Mouse (Mus musculus) ovary, postnatal 10 days (tissue): ENCODE measurements around the gene Nop2.
"Not testable (repeated sequence)": the region's sequence is repeated elsewhere in the genome, so short reads cannot be mapped to it uniquely, and the experiment has no call there.

Source experiments
- DNase-seq: peaks from one replicate; pipeline ENCODE4 v3.0.0; 2022; ENCODE audit warnings: low spot score

Gene Nop2

GRCm38 (mm10) chr6:125153682-125154081 lies 22.0 kb downstream of the Nop2 start:
- DNase-seq = no peak

DNA sequence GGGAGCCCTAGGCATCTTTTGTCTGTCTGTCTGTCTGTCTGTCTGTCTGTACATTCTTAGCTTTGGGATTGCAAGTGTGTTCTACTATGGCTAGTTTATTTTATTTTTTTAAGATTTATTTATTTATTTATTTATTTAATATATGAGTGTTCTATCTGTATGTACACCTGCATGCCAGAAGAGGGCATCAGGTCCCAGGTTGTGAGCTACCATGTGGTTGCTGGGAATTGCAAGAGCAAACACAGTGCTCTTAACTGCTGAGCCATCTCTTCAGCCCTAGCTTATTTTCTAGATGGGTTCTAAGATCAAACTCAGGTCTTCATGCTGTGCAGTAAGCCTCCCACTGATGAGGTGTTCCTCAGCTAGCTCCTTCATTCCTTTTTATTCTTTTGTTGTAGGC lies 22.8 kb downstream of the Nop2 start:
- no peak for DNase-seq

- no peak for DNase-seq
Measured at GRCm38 (mm10) chr6:125155262-125155661, 23.6 kb downstream of the Nop2 start.

DNA sequence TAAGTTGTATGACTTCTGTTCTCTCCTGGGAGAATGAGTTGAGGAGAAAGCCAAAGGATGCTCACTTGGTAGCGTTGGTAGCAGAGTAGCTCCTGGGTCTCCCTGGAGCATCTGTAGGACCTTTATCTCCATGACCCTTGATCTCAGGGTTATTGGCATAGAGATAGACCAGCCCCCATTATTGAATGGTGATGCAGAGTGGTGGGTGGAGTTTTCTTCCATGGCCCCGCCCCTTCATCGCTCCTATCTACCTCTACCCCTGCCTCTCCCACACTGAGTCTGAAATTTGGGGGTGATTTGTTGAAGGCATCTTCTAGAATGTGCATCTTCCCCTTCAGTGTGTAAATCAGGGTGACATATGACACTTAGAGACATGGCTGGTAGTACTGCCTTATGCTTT lies 24.8 kb downstream of the Nop2 start:
- DNase-seq = no peak

GRCm38 (mm10) chr6:125156903-125157614 lies 25.4 kb downstream of the Nop2 start:
- no peak for DNase-seq

DNA sequence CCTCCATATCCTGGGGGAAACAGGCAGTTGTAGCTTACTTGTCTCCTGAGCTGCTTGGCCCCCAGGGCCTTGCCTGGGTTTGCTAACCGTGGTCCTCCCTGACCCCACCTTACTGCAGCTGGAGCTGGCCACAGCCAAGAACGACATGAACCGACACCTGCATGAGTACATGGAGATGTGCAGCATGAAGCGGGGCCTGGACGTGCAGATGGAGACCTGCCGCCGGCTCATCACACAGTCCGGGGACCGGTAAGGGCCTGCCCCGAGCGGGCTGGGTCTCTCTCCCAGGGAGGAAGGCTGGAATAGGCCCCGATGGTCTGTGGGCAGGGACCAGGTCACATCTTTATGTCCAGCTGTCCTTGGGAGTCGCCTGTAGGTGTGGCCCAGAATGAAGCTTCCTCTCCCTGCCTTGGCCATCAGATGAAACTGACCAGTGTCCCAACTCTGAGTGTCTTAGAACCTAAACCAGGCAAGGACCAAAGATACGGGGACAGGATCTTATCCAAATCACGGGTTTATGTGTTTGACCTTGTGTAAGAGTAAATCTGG lies 27.3 kb downstream of the Nop2 start:
- DNase-seq = no peak

DNA sequence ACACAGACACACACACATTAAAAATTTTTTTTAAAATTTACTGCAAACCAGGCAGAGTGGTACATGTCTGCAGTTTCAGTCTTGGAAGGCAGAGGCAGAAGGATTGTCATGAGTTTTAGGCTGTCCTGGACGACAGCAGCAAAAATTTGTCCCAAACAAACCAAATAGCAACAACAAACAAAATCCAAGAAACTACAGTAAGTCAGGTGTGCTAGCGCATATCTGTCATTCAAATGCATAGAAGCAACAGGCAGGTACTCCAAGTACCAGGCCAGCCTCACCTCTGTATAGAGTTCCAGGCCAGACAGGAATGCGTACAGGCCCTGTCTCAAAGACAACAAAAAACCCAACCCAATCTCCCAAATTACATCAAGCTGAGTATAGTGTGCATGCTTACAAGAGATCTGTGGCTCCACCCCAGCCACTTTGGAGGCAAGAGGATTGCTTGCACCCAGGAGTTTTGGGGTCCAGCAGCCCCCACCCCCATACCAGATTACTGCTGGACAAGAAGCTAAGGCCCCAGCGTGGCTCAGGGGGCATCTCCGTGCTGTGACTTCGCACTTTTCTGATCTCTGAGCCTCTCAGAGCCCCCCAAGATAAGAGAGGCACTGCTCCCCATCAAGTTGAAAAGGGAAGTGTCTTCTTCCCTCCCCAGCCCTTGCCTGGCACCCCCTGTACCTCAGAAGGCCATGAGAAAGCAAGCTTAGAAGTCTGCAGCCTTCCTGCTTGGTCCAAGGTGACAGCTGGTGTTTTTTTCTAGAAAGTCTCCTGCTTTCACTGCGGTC lies 28.3 kb downstream of the Nop2 start:
- no peak for DNase-seq

DNA sequence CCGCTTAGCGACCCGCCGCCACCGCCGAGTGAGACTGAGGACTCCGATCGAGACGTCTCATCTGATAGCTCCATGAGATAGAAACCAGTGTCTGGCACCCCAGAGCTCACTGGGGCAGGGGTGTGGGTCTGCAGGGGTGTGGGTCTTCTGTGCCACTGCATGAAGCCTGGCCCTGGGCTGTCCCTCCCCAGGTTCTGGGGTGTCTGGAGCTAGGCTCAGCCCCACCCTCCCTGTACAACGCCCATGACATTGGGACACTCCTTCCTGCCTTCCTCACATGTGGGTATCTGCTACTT lies 28.8 kb downstream of the Nop2 start:
- no peak for DNase-seq

DNA sequence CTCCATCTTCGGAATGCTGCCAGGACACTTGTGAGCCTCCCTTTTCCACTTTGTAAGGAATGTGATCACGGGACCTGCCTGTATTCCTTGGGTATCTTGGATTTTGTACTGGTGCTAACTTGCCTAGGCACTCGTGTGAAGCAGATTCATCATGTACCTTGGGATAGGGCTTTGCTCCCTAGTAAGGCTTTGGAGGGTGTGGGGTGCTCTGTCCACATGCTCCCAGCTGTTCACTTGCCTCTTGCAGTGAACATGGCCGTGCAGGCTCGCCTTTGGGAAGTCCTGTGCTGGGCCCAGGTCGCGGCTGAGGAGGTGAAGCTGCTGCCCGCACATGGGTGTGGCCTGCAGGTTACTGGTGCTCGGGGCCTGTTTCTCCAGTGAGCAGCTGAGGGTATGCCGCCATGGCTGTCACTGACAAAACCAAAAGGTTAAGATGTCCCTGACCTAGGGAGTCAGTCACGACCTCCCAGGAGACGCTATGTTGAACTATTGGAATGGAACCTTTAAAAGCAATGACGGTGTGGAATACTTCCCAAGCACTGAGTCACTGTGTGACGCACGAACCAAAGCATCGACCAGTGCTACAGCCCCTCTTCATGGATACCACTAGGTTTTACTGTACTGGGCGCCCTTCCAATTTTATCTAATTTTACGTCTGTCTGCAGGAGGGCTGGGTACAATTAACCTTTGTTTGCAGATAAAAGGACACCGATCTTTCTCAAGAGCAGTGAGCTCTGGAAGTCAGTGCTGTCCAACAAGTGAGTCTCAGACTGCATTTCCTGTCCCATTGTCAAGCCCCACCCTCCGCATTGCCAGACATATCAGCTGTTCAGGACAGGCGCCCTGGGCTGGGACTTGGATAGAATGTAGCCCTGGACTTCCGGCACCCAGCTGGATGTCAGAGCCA lies 29.4 kb downstream of the Nop2 start:
- no peak for DNase-seq

- not testable (repeated sequence) for DNase-seq
Measured at GRCm38 (mm10) chr6:125161971-125162370, 30.3 kb downstream of the Nop2 start.

GRCm38 (mm10) chr6:125162615-125163305 lies 31.1 kb downstream of the Nop2 start:
- not testable (repeated sequence) for DNase-seq

- no peak for DNase-seq
Measured at GRCm38 (mm10) chr6:125163801-125164657, 32.3 kb downstream of the Nop2 start.

DNA sequence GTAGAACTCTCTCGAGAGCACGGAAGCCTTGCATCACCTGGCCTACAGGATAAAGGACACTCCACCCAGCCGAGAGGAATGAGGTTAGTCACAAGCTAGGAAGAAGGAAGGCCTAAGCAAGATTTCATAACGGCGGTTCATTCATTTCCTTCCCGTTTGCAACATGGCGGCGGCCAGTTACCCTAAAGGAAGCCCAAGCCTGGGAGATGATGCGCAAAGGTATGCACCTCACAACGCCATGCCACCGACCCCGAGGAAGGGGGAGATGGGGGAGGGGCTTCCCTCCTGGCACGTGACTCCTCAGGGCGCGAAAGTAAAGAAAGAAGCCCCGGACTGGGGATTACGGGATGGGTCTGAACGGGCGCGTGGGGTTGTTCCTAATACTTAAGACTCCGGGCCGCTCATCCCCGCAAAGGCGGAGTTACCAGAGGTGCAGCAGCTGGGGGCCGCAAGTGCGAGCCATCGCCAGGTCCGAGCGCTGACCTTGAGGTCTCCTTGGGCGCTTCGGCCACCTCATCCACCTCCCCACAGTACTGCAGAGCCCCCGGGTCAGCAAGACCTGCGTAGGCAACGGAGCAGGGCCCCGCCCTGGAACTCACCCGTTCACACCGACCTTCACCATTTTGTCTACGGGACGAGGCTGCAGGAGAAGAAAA lies 33.1 kb downstream of the Nop2 start:
- DNase-seq = no peak

GRCm38 (mm10) chr6:125165328-125165891 lies 33.7 kb downstream of the Nop2 start:
- peak; percentile 89 for DNase-seq

DNA sequence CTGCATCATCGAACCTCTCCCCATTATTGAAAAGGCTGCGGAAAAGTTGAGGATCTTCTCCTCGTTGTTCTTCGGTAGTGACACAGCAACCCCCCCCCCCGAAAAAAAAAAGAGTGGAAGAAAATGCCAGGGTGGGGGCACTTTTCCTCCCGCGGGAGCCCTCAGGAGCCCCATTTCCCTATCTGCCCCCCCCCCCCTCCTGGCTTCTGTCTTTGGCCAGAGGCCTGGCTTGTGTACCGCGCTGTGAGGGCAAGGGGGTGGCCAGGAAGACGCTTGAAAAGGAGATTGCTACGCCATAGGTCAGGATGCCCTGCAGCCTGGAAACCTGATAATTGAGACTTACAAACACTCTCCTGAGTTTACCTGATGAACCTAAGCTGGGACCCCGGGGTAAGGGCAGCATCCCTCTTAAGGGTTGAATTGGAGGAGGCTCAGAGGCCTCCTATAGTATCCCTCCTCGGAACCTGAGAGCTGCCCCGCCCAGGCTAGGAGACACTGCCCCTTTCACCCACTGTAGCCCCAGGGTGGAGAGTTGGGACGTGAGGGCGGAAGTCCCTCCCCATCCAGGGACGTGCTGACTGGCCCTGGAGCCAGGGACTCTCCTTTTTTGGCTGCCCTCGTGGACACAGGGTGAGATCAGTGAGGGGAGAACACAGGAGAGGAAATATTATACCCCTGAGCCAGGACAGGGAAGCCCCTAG lies 34.5 kb downstream of the Nop2 start, which contains the start of gene Gapdh:
Gene Gapdh, minus strand, starts transcription at position 417 of the 701 bp plus-strand sequence.
- no peak for DNase-seq

- no peak for DNase-seq
Measured at GRCm38 (mm10) chr6:125166861-125167650, 35.3 kb downstream of the Nop2 start.

GRCm38 (mm10) chr6:125168086-125168485 lies 36.4 kb downstream of the Nop2 start:
- DNase-seq = no peak

GRCm38 (mm10) chr6:125170194-125170593 lies 38.5 kb downstream of the Nop2 start:
- DNase-seq = no peak
